ENCODE assay signal across 8 mouse cellular contexts in the genomic region with DNA sequence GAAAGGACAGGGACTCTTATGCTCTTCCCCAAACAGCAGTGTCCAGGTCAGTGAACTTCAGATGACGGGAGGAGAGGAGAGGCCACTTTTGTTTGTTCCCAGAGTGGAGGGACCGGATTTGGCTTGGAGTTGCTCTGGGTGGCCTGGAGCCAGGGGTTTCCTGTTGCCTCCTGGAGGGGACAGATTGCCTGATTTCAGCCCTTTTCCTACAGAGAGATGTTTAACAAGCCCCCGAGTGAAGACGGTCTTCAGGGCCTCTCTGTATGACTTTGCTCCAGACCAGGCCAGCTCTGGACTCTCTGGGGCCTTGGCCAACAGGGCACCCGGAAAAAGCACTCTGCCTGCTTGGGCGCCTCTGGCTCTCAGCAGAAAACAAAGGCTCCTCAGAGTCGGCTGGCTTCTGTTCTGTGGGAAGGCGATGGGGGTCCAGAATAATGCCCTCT. TPM values are rescaled to one million over a fixed set of nuclear protein-coding genes. Genes with fewer than 3 reads are reported as not detected.
DNase-seq lines count a peak whose midpoint lies in the region; ATAC-seq and TF ChIP-seq lines count a peak whose summit lies in the region.

No protein-coding gene starts in this region.

- H3K27ac ChIP-seq in left cerebral cortex, adult 2 months = peak overlapping the region; percentile 93
- H3K27ac ChIP-seq in embryonic facial prominence, embryonic 13.5 days = peak overlapping the region; percentile 1; the same call in 1 of the 2 replicates
- peak overlapping the region; percentile 96 for H3K27ac ChIP-seq in heart, embryonic 15.5 days
- peak overlapping the region; percentile 90 for H3K27ac ChIP-seq in kidney, postnatal 0 days

- H3K4me3 ChIP-seq in left cerebral cortex, adult 2 months = peak overlapping the region; percentile 84
- H3K4me3 ChIP-seq in embryonic facial prominence, embryonic 13.5 days = peak overlapping the region; percentile 53
- H3K4me3 ChIP-seq in heart, embryonic 15.5 days = peak overlapping the region; percentile 67
- peak overlapping the region; percentile 50 for H3K4me3 ChIP-seq in kidney, postnatal 0 days (replicated peaks; ENCODE audit: low read depth, low read length)

- peak overlapping the region; percentile 63; the same call in 1 of the 2 replicates for H3K9ac ChIP-seq in embryonic facial prominence, embryonic 13.5 days
- H3K9ac ChIP-seq in heart, embryonic 15.5 days = peak overlapping the region; percentile 73
- peak overlapping the region; percentile 61 for H3K9ac ChIP-seq in kidney, postnatal 0 days (ENCODE audit: low read depth, low read length)

- DNase-seq in left cerebral cortex, adult 2 months (ENCODE audit: extremely low spot score in 1 of 2, low spot score in 2 of 2) = peak in 1 of 2 experiments; percentile 48
- no peak for DNase-seq in left cerebral cortex, postnatal 36 days (ENCODE audit: low spot score in 2 of 2)
- DNase-seq in kidney, postnatal 0 days (ENCODE audit: low spot score) = peak; percentile 52
- DNase-seq in lung, postnatal 36 days = peak; percentile 81
- DNase-seq in embryo, embryonic 9.5 days (ENCODE audit: extremely low spot score) = no peak
- no peak for DNase-seq in urinary bladder, adult 2 months (ENCODE audit: low spot score)

- H3K9me3 ChIP-seq in embryonic facial prominence, embryonic 13.5 days = no peaks in the 10 kb centered on the region
- no peaks in the 10 kb centered on the region for H3K9me3 ChIP-seq in heart, embryonic 15.5 days (replicated peaks)
- H3K9me3 ChIP-seq in kidney, postnatal 0 days (replicated peaks; ENCODE audit: low read length) = no peaks in the 10 kb centered on the region

- no peak for TF ChIP-seq CTCF in left cerebral cortex, adult 2 months (IDR thresholded peaks at IDR 0.05)
- no peak for TF ChIP-seq CTCF in kidney, postnatal 0 days (IDR thresholded peaks at IDR 0.05; ENCODE audit: low read depth)

- WGBS in embryonic facial prominence, embryonic 13.5 days = 35% methylated on average over 8 of the region's 8 CpGs
- WGBS in heart, embryonic 15.5 days = 17% methylated on average over 8 of the region's 8 CpGs
- WGBS in kidney, postnatal 0 days = 35% methylated on average over 8 of the region's 8 CpGs

- ATAC-seq in embryonic facial prominence, embryonic 13.5 days (ENCODE audit: insufficient number of reproducible peaks, insufficient read depth, low FRiP score, low TSS enrichment, low read depth) = no peak
- ATAC-seq in heart, embryonic 15.5 days (replicated peaks; ENCODE audit: insufficient number of reproducible peaks, insufficient read depth, low FRiP score, low read depth) = no peak
- ATAC-seq in kidney, postnatal 0 days (replicated peaks; ENCODE audit: low FRiP score, low read depth) = no peak

- H3K36me3 ChIP-seq in embryonic facial prominence, embryonic 13.5 days = peaks cover 24% of the 10 kb centered on the region
- peaks cover 35% of the 10 kb centered on the region for H3K36me3 ChIP-seq in heart, embryonic 15.5 days
- peaks cover 22% of the 10 kb centered on the region for H3K36me3 ChIP-seq in kidney, postnatal 0 days (ENCODE audit: insufficient read depth, low read length)

- H3K4me2 ChIP-seq in embryonic facial prominence, embryonic 13.5 days = peak overlapping the region; percentile 80
- peak overlapping the region; percentile 78 for H3K4me2 ChIP-seq in heart, embryonic 15.5 days
- peak overlapping the region; percentile 79 for H3K4me2 ChIP-seq in kidney, postnatal 0 days (ENCODE audit: low read length)

- intact Hi-C loops in left cerebral cortex, adult 2 months (cut with DNase I) = no loop called here
- intact Hi-C loops in left cerebral cortex, postnatal 36 days (cut with DNase I) = loop anchor here (5.0 kb wide), 1 partner anchor 46 kb away; a partner anchor contains a TSS

- peaks cover 49% of the 10 kb centered on the region for H3K4me1 ChIP-seq in embryonic facial prominence, embryonic 13.5 days
- peaks cover 74% of the 10 kb centered on the region for H3K4me1 ChIP-seq in heart, embryonic 15.5 days (replicated peaks)
- H3K4me1 ChIP-seq in kidney, postnatal 0 days (replicated peaks; ENCODE audit: insufficient read depth, low read length) = peaks cover 42% of the 10 kb centered on the region

- peaks cover 58% of the 10 kb centered on the region for H3K27me3 ChIP-seq in embryonic facial prominence, embryonic 13.5 days
- no peaks in the 10 kb centered on the region for H3K27me3 ChIP-seq in heart, embryonic 15.5 days
- no peaks in the 10 kb centered on the region for H3K27me3 ChIP-seq in kidney, postnatal 0 days (ENCODE audit: insufficient read depth, low read length)

RNA-seq across cellular contexts. Expression of a gene that starts 1.5 kb away (rescaled TPM):
- total RNA-seq in left cerebral cortex, adult 2 months (2021) = 100 to 1,000 TPM; 143 to 148 TPM
- total RNA-seq in left cerebral cortex, postnatal 36 days (2021) = 100 to 1,000 TPM; 154 to 164 TPM
- polyA plus RNA-seq in embryonic facial prominence, embryonic 13.5 days (2015; fragmentation: Nextera tagmentation; extraction: Ambion mirVana) = 63.4 and 72.3 TPM in 2 replicates
- 1,571 and 1,711 TPM in 2 replicates for polyA plus RNA-seq in heart, embryonic 15.5 days (2015; fragmentation: Nextera tagmentation; extraction: Ambion mirVana)
- polyA plus RNA-seq in kidney, postnatal 0 days (2015; fragmentation: Nextera tagmentation; extraction: Ambion mirVana) = 227 and 239 TPM in 2 replicates
- polyA plus RNA-seq in urinary bladder, adult 2 months (2012; rRNA removed) = 303 and 339 TPM in 2 replicates

RNA-seq across cellular contexts. Expression of a gene that starts 4.6 kb away (rescaled TPM):
- 10 to 100 TPM; 14.4 to 15.0 TPM for total RNA-seq in left cerebral cortex, adult 2 months (2021)
- total RNA-seq in left cerebral cortex, postnatal 36 days (2021) = 10 to 100 TPM; 12.9 to 14.2 TPM
- 224 and 230 TPM in 2 replicates for polyA plus RNA-seq in embryonic facial prominence, embryonic 13.5 days (2015; fragmentation: Nextera tagmentation; extraction: Ambion mirVana)
- 646 and 685 TPM in 2 replicates for polyA plus RNA-seq in heart, embryonic 15.5 days (2015; fragmentation: Nextera tagmentation; extraction: Ambion mirVana)
- polyA plus RNA-seq in kidney, postnatal 0 days (2015; fragmentation: Nextera tagmentation; extraction: Ambion mirVana) = 350 and 357 TPM in 2 replicates
- 805 and 1,244 TPM in 2 replicates for polyA plus RNA-seq in urinary bladder, adult 2 months (2012; rRNA removed)

RNA-seq across cellular contexts. Expression of a gene that starts 14.7 kb away (rescaled TPM):
- 1 to 10 TPM; 1.7 to 2.2 TPM for total RNA-seq in left cerebral cortex, adult 2 months (2021)
- 1 to 10 TPM; 1.5 to 2.1 TPM for total RNA-seq in left cerebral cortex, postnatal 36 days (2021)
- 32.0 and 33.9 TPM in 2 replicates for polyA plus RNA-seq in embryonic facial prominence, embryonic 13.5 days (2015; fragmentation: Nextera tagmentation; extraction: Ambion mirVana)
- polyA plus RNA-seq in heart, embryonic 15.5 days (2015; fragmentation: Nextera tagmentation; extraction: Ambion mirVana) = 15.4 and 31.7 TPM in 2 replicates
- polyA plus RNA-seq in kidney, postnatal 0 days (2015; fragmentation: Nextera tagmentation; extraction: Ambion mirVana) = 14.8 and 16.7 TPM in 2 replicates
- polyA plus RNA-seq in urinary bladder, adult 2 months (2012; rRNA removed) = 1.3 TPM in 2 replicates

RNA-seq across cellular contexts. Expression of a gene that starts 43.5 kb away (rescaled TPM):
- total RNA-seq in left cerebral cortex, adult 2 months (2021) = 10 to 100 TPM; 72.9 to 76.5 TPM
- total RNA-seq in left cerebral cortex, postnatal 36 days (2021) = 10 to 100 TPM; 79.8 to 80.2 TPM
- polyA plus RNA-seq in embryonic facial prominence, embryonic 13.5 days (2015; fragmentation: Nextera tagmentation; extraction: Ambion mirVana) = 18.5 and 18.6 TPM in 2 replicates
- 11.3 and 11.4 TPM in 2 replicates for polyA plus RNA-seq in heart, embryonic 15.5 days (2015; fragmentation: Nextera tagmentation; extraction: Ambion mirVana)
- polyA plus RNA-seq in kidney, postnatal 0 days (2015; fragmentation: Nextera tagmentation; extraction: Ambion mirVana) = 11.5 and 13.2 TPM in 2 replicates
- polyA plus RNA-seq in urinary bladder, adult 2 months (2012; rRNA removed) = 43.1 and 55.5 TPM in 2 replicates

RNA-seq across cellular contexts. Expression of a gene that starts 44.2 kb away (rescaled TPM):
- 10 to 100 TPM; 27.8 to 28.6 TPM for total RNA-seq in left cerebral cortex, adult 2 months (2021)
- total RNA-seq in left cerebral cortex, postnatal 36 days (2021) = 10 to 100 TPM; 24.9 to 31.1 TPM
- polyA plus RNA-seq in embryonic facial prominence, embryonic 13.5 days (2015; fragmentation: Nextera tagmentation; extraction: Ambion mirVana) = 16.6 and 18.0 TPM in 2 replicates
- 2.0 and 7.8 TPM in 2 replicates for polyA plus RNA-seq in heart, embryonic 15.5 days (2015; fragmentation: Nextera tagmentation; extraction: Ambion mirVana)
- 6.4 and 6.9 TPM in 2 replicates for polyA plus RNA-seq in kidney, postnatal 0 days (2015; fragmentation: Nextera tagmentation; extraction: Ambion mirVana)
- 0.69 and 0.98 TPM in 2 replicates for polyA plus RNA-seq in urinary bladder, adult 2 months (2012; rRNA removed)

Comparison
In these comparisons a context has a peak if more than half of its experiments do, and no peak if none do; other contexts are left out.
1. DNase-seq: peak in kidney, postnatal 0 days (single experiment) and lung, postnatal 36 days (single experiment); none in left cerebral cortex, postnatal 36 days (0 of 2), embryo, embryonic 9.5 days (single experiment) and urinary bladder, adult 2 months (single experiment).
2. H3K27ac ChIP-seq: peak in every context shown above with its lines; median percentile 96 in heart, embryonic 15.5 days; 93 in left cerebral cortex, adult 2 months; 90 in kidney, postnatal 0 days; 1 in embryonic facial prominence, embryonic 13.5 days.
3. Peak in every context shown above with its lines, with median percentiles within 50 percentile points of each other: H3K4me3 ChIP-seq, H3K4me2 ChIP-seq and H3K9ac ChIP-seq.